Mouse (Mus musculus) CD4-positive helper T cell, adult 2 months (primary cell): ENCODE results near the gene Capn8.

Source experiments
- DNase-seq: peaks from one replicate; pipeline ENCODE4 v3.0.0-alpha.2; 2012; ENCODE audit warnings: low read depth, missing footprints, low spot score

Gene Capn8

DNA sequence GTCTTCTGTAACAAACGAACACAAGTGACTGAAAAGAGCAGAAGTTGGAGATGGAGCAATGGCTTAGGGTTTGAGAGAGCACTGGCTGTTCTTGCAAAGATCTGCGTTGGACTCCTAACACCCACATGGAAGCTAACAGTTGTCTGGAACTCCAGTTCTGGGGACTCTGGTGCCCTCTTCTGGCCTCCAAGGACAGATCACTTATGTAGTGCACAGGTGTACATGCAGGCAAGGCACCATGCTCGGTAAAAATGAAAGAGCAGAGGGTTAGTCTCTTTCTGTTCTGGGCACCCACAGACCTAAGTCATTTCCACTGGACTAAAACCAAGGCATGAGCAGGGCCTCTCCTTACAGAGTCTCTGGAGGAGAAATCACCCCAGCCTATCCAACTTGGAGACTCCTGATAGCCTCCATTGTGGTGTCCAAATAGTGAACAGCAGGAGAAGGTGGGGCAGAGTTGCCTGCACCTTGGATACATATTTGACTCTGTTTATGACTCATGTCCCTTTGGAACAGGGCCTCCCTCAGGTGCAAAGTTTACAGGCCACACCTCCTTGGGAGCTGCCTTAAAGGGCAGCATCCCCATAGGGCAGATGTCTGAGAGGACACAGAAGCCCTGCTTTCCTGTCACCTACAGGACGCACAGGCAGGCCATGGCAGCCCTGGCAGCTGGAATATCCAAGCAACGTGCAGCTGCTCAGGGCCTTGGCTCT lies at the start of gene Capn8:
TSS of gene Capn8 (plus strand) at position 600 of the 713 bp plus-strand sequence.
- peak; percentile 29 for DNase-seq

- peak; percentile 77 for DNase-seq
Measured at GRCm38 (mm10) chr1:182516758-182517676, 47.8 kb upstream of the Capn8 start, which contains the start of gene Capn2. Gene Capn2, minus strand, starts transcription at chr1:182517608.

- DNase-seq = no peak
Measured at GRCm38 (mm10) chr1:182517677-182518011, 47.2 kb upstream of the Capn8 start.

- DNase-seq = peak; percentile 58
Measured at GRCm38 (mm10) chr1:182518143-182518680, 46.6 kb upstream of the Capn8 start.

DNA sequence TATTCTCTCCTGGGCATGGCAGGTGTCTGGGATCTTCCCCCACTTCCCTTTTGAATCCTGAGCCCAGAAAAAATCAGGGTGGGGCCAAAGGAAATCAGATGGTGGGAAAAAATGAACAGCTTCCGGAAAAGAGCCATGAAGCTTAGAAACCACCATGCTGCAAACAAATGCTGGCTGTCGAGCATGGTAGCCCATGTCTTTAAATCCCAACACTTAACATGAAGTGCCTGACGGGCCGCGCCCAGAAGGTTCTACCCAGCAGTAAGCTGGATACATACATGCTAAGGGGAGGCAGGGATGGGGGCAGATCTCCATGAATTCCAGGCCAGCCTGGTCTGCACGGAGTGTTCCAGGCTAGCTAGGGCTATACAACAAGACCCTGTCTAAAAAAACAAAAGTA lies 46.0 kb upstream of the Capn8 start:
- DNase-seq = no peak

GRCm38 (mm10) chr1:182519341-182519740 lies 45.5 kb upstream of the Capn8 start:
- no peak for DNase-seq

- peak; percentile 82 for DNase-seq
Measured at GRCm38 (mm10) chr1:182520091-182520937, 44.5 kb upstream of the Capn8 start.

- DNase-seq = peak; percentile 52
Measured at GRCm38 (mm10) chr1:182520938-182521500, 43.8 kb upstream of the Capn8 start.

DNA sequence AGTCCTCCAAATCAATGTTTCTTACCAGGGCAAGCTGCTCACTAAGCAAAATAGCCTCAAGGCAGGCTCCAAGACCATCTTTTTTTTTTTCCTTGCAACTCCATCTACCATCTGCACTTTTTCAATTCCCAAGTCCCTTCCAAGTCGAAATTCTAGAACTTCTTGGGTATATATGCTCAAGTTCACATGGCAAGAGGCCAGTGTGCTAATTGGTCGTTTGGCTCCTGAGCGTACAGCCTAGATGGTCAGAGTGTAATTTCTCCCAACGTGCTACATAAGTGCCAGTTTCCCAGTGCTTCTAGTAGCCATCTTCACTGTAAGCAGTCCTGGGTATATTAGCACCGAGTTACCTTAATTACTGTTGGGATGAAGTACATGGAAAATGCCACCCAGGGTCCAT lies 41.8 kb upstream of the Capn8 start:
- no peak for DNase-seq

- no peak for DNase-seq
Measured at GRCm38 (mm10) chr1:182523692-182524091, 41.1 kb upstream of the Capn8 start.

DNA sequence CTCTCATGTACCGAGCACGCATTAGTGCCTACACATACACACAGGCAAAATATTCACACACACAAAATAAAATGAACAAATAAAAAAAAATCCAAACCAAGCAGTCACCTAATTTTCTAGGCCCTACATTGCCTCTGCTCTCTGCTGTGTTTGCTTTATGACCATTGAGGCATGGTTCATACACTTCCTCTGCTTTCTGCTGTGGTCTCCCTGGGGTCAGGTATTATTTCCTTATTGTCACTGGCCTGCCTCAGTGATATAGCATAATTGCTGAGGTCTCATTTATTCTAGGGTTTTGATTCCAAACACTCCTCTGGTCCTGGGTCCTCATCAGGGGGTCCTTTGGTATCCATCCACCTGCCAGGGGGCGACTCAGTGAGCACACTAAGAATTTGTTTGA lies 39.2 kb upstream of the Capn8 start:
- DNase-seq = no peak

DNA sequence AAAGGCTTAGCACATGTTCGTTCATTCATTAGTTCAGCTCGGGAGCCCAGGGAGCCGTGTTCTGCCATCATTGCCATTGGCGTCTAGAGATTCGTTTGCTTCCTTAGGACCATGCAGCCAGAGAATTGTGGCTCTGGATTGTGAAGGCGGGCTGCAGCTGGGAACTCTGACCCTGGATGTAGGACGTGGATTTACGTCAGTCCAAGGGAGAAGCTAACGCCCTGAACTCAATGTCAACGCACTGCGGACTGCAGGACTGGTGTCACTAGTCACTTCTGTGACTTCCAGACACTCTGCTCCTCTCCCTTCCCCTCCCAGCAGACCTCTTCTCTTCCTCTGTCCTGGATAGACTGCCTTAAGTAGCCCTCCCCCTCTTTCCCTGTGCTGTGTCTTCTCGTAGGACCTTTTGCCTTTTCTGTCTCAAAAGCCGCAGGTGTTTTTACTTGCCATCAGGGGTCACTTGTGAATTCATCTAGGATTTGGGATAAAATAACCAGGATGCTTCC lies 37.5 kb upstream of the Capn8 start:
- no peak for DNase-seq

DNA sequence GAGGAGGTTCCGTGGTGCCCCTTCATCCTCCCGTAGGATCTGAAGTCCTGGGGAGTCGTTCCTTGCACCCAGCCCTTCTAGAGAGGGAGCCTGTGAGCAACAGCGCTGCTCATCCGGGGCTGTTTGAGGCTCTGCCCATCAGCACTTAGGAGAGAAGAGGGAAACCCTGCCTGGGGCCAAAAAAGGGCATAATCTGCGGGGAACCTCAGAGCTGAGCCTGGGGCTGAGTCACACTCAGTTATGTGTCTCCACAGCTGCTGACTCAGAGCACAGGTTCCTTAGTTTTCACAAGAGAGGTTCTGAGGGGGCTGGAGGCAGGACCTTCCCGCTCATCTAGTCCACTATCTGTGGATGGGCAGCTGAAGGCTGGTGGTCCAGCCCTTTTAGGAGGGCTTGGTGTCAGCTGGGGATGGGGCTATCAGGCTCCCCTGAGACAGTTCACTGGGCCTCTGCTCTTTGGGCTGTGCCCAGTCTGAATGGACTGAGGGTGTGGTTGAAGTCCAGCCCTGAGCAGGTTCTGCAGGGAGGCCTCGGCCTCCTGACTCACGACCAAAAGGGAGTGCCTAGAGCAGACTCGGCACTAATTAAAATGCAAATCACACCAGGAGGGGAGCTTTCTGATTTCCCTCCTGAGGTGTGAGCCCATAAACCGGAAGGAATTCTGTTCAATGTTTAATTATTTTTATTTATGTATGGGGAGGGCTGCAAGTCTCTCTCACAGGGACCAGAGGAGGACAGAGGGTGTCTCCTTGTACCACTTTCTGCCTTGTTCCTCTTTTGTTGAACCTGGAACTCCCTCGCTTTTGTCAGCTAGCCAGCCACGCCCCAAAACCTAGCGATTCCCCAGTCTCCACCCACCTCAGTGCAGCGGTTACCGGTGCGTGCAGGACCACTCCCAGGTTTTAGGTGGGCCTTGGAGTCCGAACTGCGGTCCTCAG lies 36.6 kb upstream of the Capn8 start:
- peak; percentile 58 for DNase-seq

DNA sequence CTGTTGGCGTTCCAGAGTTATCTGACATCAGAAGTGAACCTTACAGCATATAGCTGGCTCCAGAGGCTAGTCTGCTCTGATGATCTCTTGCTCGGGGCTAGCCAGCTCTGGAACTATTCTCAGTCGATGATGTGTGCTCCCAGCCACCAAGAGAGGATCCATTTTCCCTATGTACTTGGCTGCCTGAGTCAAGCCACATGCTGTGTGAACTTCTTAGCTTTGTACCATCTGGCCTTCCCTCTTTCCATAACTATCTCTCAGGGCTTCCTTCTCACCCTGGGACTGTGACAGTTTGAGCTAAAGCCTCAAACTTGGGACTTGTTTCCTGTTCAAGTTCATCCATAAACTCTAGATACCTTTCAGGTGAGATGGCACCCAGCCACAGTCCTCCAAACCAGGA lies 31.2 kb upstream of the Capn8 start:
- DNase-seq = no peak

- no peak for DNase-seq
Measured at GRCm38 (mm10) chr1:182535080-182535481, 29.7 kb upstream of the Capn8 start.

DNA sequence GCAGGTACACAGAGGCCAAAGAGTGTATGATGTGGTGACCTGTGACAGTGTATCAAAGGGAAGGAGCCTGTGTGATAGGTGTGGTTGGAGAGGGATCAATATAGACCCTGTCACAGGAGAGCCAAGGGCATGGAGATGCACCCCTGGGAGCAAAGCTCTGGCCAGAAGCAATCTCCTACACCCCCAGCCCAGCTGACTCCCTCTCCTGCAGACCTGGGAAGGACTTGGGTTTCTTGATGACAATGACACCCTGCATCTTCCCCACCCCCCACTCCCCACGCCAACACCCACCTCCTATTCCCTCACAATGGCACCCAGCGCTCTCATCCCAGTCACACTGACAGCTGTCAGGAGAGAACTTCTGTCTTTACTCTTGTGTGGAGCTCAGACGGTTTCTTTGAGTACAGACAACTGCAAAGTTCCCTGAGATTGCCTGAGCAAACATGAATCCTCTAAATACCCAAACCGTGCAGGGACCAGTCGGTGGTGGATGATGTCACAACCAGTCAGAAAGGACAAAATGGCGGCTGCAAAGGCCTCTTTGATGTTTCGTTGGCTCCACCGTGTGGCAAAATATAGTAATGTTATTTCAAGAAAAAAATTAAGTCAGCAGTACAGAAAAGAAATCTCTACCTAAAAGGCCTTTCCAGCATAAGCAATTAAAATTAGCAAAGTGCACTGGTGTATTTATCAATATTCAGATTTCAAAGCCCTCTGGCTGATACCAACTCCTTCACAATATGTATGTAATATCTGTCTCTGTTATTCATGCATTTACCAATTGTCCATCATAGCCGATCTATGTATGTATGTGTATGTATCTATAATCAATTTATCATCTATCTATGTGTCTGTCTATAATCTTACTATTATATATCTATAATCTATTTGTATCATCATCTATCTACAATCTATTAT lies 25.5 kb upstream of the Capn8 start:
- DNase-seq = peak; percentile 88

DNA sequence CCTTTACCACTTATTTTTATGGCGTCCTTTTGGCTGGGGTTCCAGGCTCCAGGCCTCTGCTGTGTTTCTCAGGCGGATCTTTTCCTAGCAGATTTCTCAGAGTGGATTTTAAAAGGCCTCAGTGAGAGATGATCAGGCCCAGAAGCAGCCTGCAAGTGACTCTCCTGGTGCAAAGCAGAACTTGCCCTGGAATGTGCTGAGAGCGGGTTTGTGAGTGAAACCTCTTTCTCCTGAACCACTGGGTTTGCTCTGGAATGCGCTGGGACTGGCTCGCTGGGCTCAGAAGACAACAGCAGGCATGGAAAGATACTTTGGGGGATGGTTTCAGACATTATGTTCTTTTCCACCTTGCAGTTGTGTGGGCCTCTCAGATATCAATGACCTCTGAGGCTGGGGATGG lies 22.7 kb upstream of the Capn8 start:
- DNase-seq = no peak

DNA sequence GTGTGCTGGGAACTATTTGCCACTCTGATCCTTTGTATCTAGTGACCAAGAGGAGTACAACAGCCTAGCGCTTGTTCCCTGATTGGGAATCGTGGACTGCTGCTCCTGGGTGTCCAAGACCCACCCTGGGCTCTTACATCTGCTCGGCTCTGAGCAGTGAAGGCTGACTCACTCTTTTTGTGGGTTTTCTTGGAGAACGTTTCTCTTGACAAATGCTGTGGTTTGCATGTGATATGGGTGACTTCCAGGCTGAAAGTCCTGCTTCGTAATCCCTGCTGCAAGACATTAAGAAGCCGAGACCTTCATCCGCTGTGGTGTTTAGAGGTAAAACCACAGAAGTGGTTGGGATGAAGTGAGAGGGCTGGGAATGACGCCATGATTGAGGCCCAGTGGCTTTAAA lies 21.7 kb upstream of the Capn8 start:
- no peak for DNase-seq

DNA sequence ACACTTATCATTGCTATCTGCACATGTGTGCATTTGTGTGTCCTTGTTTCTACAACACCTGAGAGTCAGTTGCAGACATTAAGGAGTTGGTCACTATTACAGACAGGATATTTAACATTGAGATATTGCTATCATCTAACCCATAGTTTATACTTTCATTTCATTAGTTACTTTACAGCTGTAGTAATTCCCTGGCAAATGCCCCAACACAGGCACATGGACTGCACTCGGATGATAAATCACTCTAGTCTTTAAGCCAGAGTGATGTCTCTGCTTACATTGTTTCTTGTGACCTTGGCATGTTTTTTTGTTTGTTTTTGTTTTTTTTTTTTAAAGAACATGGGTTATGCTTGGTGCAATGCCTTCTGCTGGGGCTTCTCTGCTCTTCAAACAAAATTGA lies 20.9 kb upstream of the Capn8 start:
- no peak for DNase-seq
